Mouse (Mus musculus): ENCODE results near the gene Ctdnep1. TPM values are rescaled to one million over a fixed set of nuclear protein-coding genes. Genes with fewer than 3 reads are reported as not detected.

Ctdnep1 gene
- 93.3 and 102 TPM in 2 replicates for polyA plus RNA-seq (2012; rRNA removed)

GRCm38 (mm10) chr11:69981141-69981762 lies at the start of gene Ctdnep1:
TSS of gene Ctdnep1 (plus strand) at chr11:69981156.

GRCm38 (mm10) chr11:69935137-69935879 lies 45.6 kb upstream of the Ctdnep1 start, which contains the start of gene Ybx2:
TSS of gene Ybx2 (plus strand) at chr11:69935796.

GRCm38 (mm10) chr11:69948066-69948762 lies 32.7 kb upstream of the Ctdnep1 start, which contains the start of gene Slc2a4:
TSS of gene Slc2a4 (minus strand) at chr11:69948188.

GRCm38 (mm10) chr11:69964650-69965270 lies 16.2 kb upstream of the Ctdnep1 start, which contains the start of gene Cldn7:
TSS of gene Cldn7 (plus strand) at chr11:69964779.

GRCm38 (mm10) chr11:69982225-69982624 lies 1.3 kb downstream of the Ctdnep1 start, which contains the start of gene Elp5:
TSS of gene Elp5 (minus strand) at chr11:69982517.

GRCm38 (mm10) chr11:69990850-69991691 lies 10.1 kb downstream of the Ctdnep1 start, which contains the start of gene Gabarap:
TSS of gene Gabarap (plus strand) at chr11:69991143.

GRCm38 (mm10) chr11:69995391-69995960 lies 14.5 kb downstream of the Ctdnep1 start, which contains the start of gene Phf23:
TSS of gene Phf23 (plus strand) at chr11:69995777.

GRCm38 (mm10) chr11:70000396-70000898 lies 19.5 kb downstream of the Ctdnep1 start, which contains the start of gene Dvl2:
TSS of gene Dvl2 (plus strand) at chr11:70000595.

GRCm38 (mm10) chr11:70014880-70015558 lies 34.1 kb downstream of the Ctdnep1 start, which contains the start of gene Acadvl:
TSS of gene Acadvl (minus strand) at chr11:70015411.

GRCm38 (mm10) chr11:70016669-70017068 lies 35.7 kb downstream of the Ctdnep1 start, which contains the start of gene Dlg4:
TSS of gene Dlg4 (plus strand) at chr11:70016942.

Other genes with a start within 250 kb of the Ctdnep1 start
- gene Polr2a, start 222.5 kb upstream of the Ctdnep1 start, polyA plus RNA-seq (2012; rRNA removed) = 20.4 and 20.9 TPM in 2 replicates
- 0.12 and 0.20 TPM in 2 replicates for gene Slc35g3, start 219.2 kb upstream of the Ctdnep1 start, polyA plus RNA-seq (2012; rRNA removed)
- 15.8 and 16.1 TPM in 2 replicates for gene Zbtb4, start 215.2 kb upstream of the Ctdnep1 start, polyA plus RNA-seq (2012; rRNA removed)
- gene Chrnb1, start 185.2 kb upstream of the Ctdnep1 start, polyA plus RNA-seq (2012; rRNA removed) = 1.6 and 5.2 TPM in 2 replicates
- 23.7 and 27.4 TPM in 2 replicates for gene Fgf11, start 179.3 kb upstream of the Ctdnep1 start, polyA plus RNA-seq (2012; rRNA removed)
- gene Tmem102, start 175.5 kb upstream of the Ctdnep1 start, polyA plus RNA-seq (2012; rRNA removed) = 0.13 and 0.25 TPM in 2 replicates
- gene Gm39566, start 165.9 kb upstream of the Ctdnep1 start, polyA plus RNA-seq (2012; rRNA removed) = not detected in 2 replicates
- not detected in 2 replicates for gene Spem2, start 162.7 kb upstream of the Ctdnep1 start, polyA plus RNA-seq (2012; rRNA removed)
- 1.3 and 1.5 TPM in 2 replicates for gene Spem1, start 159.0 kb upstream of the Ctdnep1 start, polyA plus RNA-seq (2012; rRNA removed)
- gene Nlgn2, start 143.4 kb upstream of the Ctdnep1 start, polyA plus RNA-seq (2012; rRNA removed) = 90.2 and 112 TPM in 2 replicates
- gene Tmem256, start 142.6 kb upstream of the Ctdnep1 start, polyA plus RNA-seq (2012; rRNA removed) = 232 and 256 TPM in 2 replicates
- 73.6 and 80.2 TPM in 2 replicates for gene Plscr3, start 134.8 kb upstream of the Ctdnep1 start, polyA plus RNA-seq (2012; rRNA removed)
- gene Tnk1, start 122.4 kb upstream of the Ctdnep1 start, polyA plus RNA-seq (2012; rRNA removed) = 0.04 and 0.18 TPM in 2 replicates
- gene Tmem95, start 103.1 kb upstream of the Ctdnep1 start, polyA plus RNA-seq (2012; rRNA removed) = not detected in 2 replicates
- 1.2 TPM in 2 replicates for gene Kctd11, start 99.8 kb upstream of the Ctdnep1 start, polyA plus RNA-seq (2012; rRNA removed)
- gene Acap1, start 85.6 kb upstream of the Ctdnep1 start, polyA plus RNA-seq (2012; rRNA removed) = 0.61 and 0.68 TPM in 2 replicates
- 5.3 and 5.6 TPM in 2 replicates for gene 2810408A11Rik, start 80.2 kb upstream of the Ctdnep1 start, polyA plus RNA-seq (2012; rRNA removed)
- gene Neurl4, start 80.1 kb upstream of the Ctdnep1 start, polyA plus RNA-seq (2012; rRNA removed) = 111 and 113 TPM in 2 replicates
- gene Gps2, start 67.3 kb upstream of the Ctdnep1 start, polyA plus RNA-seq (2012; rRNA removed) = 60.8 and 63.8 TPM in 2 replicates
- 777 and 816 TPM in 2 replicates for gene Eif5a, start 59.2 kb upstream of the Ctdnep1 start, polyA plus RNA-seq (2012; rRNA removed)
- 48.3 and 53.7 TPM in 2 replicates for gene Ybx2, start 45.4 kb upstream of the Ctdnep1 start, polyA plus RNA-seq (2012; rRNA removed)
- gene Slc2a4, start 33.0 kb upstream of the Ctdnep1 start, polyA plus RNA-seq (2012; rRNA removed) = 3.7 and 4.9 TPM in 2 replicates
- 0.21 and 2.5 TPM in 2 replicates for gene Cldn7, start 16.4 kb upstream of the Ctdnep1 start, polyA plus RNA-seq (2012; rRNA removed)
- gene Elp5, start 1.4 kb downstream of the Ctdnep1 start, polyA plus RNA-seq (2012; rRNA removed) = 151 and 159 TPM in 2 replicates
- gene Gabarap, start 10.0 kb downstream of the Ctdnep1 start, polyA plus RNA-seq (2012; rRNA removed) = 412 and 425 TPM in 2 replicates
- 41.8 and 47.6 TPM in 2 replicates for gene Phf23, start 14.6 kb downstream of the Ctdnep1 start, polyA plus RNA-seq (2012; rRNA removed)
- gene Dvl2, start 19.4 kb downstream of the Ctdnep1 start, polyA plus RNA-seq (2012; rRNA removed) = 26.9 and 34.5 TPM in 2 replicates
- 46.1 and 54.7 TPM in 2 replicates for gene Acadvl, start 34.3 kb downstream of the Ctdnep1 start, polyA plus RNA-seq (2012; rRNA removed)
- gene Dlg4, start 35.8 kb downstream of the Ctdnep1 start, polyA plus RNA-seq (2012; rRNA removed) = 242 and 275 TPM in 2 replicates
- gene Asgr1, start 72.9 kb downstream of the Ctdnep1 start, polyA plus RNA-seq (2012; rRNA removed) = 3.4 and 3.5 TPM in 2 replicates
- gene Asgr2, start 111.5 kb downstream of the Ctdnep1 start, polyA plus RNA-seq (2012; rRNA removed) = 0.28 and 0.35 TPM in 2 replicates
- gene Mgl2, start 149.2 kb downstream of the Ctdnep1 start, polyA plus RNA-seq (2012; rRNA removed) = 0.74 and 0.91 TPM in 2 replicates
- gene Clec10a, start 175.0 kb downstream of the Ctdnep1 start, polyA plus RNA-seq (2012; rRNA removed) = 0.93 and 1.1 TPM in 2 replicates
- 16.9 and 18.9 TPM in 2 replicates for gene Slc16a11, start 231.6 kb downstream of the Ctdnep1 start, polyA plus RNA-seq (2012; rRNA removed)
- gene Slc16a13, start 239.9 kb downstream of the Ctdnep1 start, polyA plus RNA-seq (2012; rRNA removed) = 10.1 and 12.7 TPM in 2 replicates
- 5.1 and 5.5 TPM in 2 replicates for gene Bcl6b, start 248.6 kb downstream of the Ctdnep1 start, polyA plus RNA-seq (2012; rRNA removed)

All from central nervous system, embryonic 18 days (tissue).